Mouse (Mus musculus) MEL (cell line): ENCODE measurements around the gene Zbtb34. TPM values are rescaled to one million over a fixed set of nuclear protein-coding genes. Genes with fewer than 3 reads are reported as not detected.

ENCODE experiments used
- DNase-seq: peaks from one replicate; pipeline ENCODE4 v3.0.0; 2011; ENCODE audit warnings: low read depth, low spot score
- H3K27ac ChIP-seq: 2 replicates; pipeline ENCODE4 v1.5.1; 2012; ENCODE audit warnings: low read depth, mild to moderate bottlenecking, control low read depth, low read length, moderate library complexity; ENCODE audit not compliant: control insufficient read depth
- H3K27me3 ChIP-seq, 2 experiments: fragments of 150-350 bp in 1 of 2; sonication (generic) in 1 of 2; 2 replicates each; pipeline ENCODE4 v1.6.1; 2012; ENCODE audit warnings: low read length in 2 of 2, mild to moderate bottlenecking in 2 of 2, improper control_type of control experiment in 1 of 2, moderate library complexity in 1 of 2; ENCODE audit not compliant: insufficient read depth in 2 of 2, control insufficient read depth in 1 of 2
- H3K36me3 ChIP-seq, 2 experiments: 2 replicates each; pipeline ENCODE4 v1.6.1; 2012 to 2014; ENCODE audit warnings: low read length in 2 of 2, improper control_type of control experiment in 1 of 2, inconsistent platforms in 1 of 2, mild to moderate bottlenecking in 1 of 2; ENCODE audit not compliant: insufficient read depth in 2 of 2, control insufficient read depth in 1 of 2
- H3K4me1 ChIP-seq, 2 experiments: fragments of 150-350 bp in 1 of 2; sonication (generic) in 1 of 2; 2 replicates each; pipeline ENCODE4 v1.6.1; 2012; ENCODE audit warnings: low read length in 2 of 2, improper control_type of control experiment in 1 of 2, mild to moderate bottlenecking in 1 of 2; ENCODE audit not compliant: insufficient read depth in 2 of 2, control insufficient read depth in 1 of 2
- H3K4me3 ChIP-seq, 2 experiments: fragments of 150-350 bp in 1 of 2; sonication (generic) in 1 of 2; 2 replicates each; pipeline ENCODE4 v1.5.1; 2012; ENCODE audit warnings: low read depth in 2 of 2, low read length in 2 of 2, mild to moderate bottlenecking in 2 of 2, moderate library complexity in 2 of 2, control low read depth in 1 of 2, improper control_type of control experiment in 1 of 2; ENCODE audit not compliant: control insufficient read depth in 1 of 2, insufficient read depth in 1 of 2
- H3K79me2 ChIP-seq: 2 replicates; pipeline ENCODE4 v1.6.1; 2012; ENCODE audit warnings: mild to moderate bottlenecking, low read length, moderate library complexity; ENCODE audit not compliant: control insufficient read depth, poor library complexity, insufficient read depth
- H3K9ac ChIP-seq: 2 replicates; pipeline ENCODE4 v1.6.1; 2012; ENCODE audit warnings: low read depth, mild to moderate bottlenecking, control low read depth, low read length, moderate library complexity; ENCODE audit not compliant: control insufficient read depth, poor library complexity, severe bottlenecking
- H3K9me3 ChIP-seq: fragments of 150-350 bp; sonication (generic); replicated peaks from 2 replicates; pipeline ENCODE4 v1.6.1; 2012; ENCODE audit warnings: mild to moderate bottlenecking, low read length, improper control_type of control experiment, moderate library complexity; ENCODE audit not compliant: insufficient read depth
- ELF1 ChIP-seq: IDR thresholded peaks from 2 replicates; pipeline ENCODE4 v1.6.1; 2014; ENCODE audit warnings: low read depth, mild to moderate bottlenecking, inconsistent platforms, low read length, improper control_type of control experiment, moderate library complexity
- EP300 ChIP-seq, 2 experiments: IDR thresholded peaks; 2 replicates each; pipeline ENCODE4 v1.6.1; 2011; ENCODE audit warnings: improper control_type of control experiment in 2 of 2, low read length in 2 of 2, low read depth in 1 of 2, mild to moderate bottlenecking in 1 of 2
- JUND ChIP-seq: IDR thresholded peaks from 2 replicates; pipeline ENCODE4 v1.6.1; 2011; ENCODE audit warnings: low read depth, mild to moderate bottlenecking, improper control_type of control experiment, low read length
- MEF2A ChIP-seq: IDR thresholded peaks from 2 replicates; pipeline ENCODE4 v1.6.1; 2014; ENCODE audit warnings: low read depth, mild to moderate bottlenecking, inconsistent platforms, low read length, improper control_type of control experiment; ENCODE audit not compliant: poor library complexity, insufficient replicate concordance, severe bottlenecking; ENCODE audit errors: extremely low read depth
- MXI1 ChIP-seq: IDR thresholded peaks from 2 replicates; pipeline ENCODE4 v1.6.1; 2011; ENCODE audit warnings: mild to moderate bottlenecking, low read depth, low read length, improper control_type of control experiment
- POLR2AphosphoS5 ChIP-seq: IDR thresholded peaks from 2 replicates; pipeline ENCODE4 v1.6.1; 2012; ENCODE audit warnings: low read depth, borderline replicate concordance, mild to moderate bottlenecking, inconsistent platforms, low read length, moderate library complexity, mixed read lengths
- TCF12 ChIP-seq: IDR thresholded peaks from 2 replicates; pipeline ENCODE4 v1.6.1; 2014; ENCODE audit warnings: low read depth, mild to moderate bottlenecking, inconsistent platforms, low read length, improper control_type of control experiment, moderate library complexity
- USF2 ChIP-seq, 2 experiments: IDR thresholded peaks; 2 replicates each; pipeline ENCODE4 v1.6.1; 2011 to 2012; ENCODE audit warnings: improper control_type of control experiment in 2 of 2, low read length in 2 of 2, borderline replicate concordance in 1 of 2, inconsistent platforms in 1 of 2, low read depth in 1 of 2, mild to moderate bottlenecking in 1 of 2; ENCODE audit not compliant: insufficient read depth in 1 of 2
- polyA plus RNA-seq, 2 experiments: library from polyadenylated mRNA; stranded (reverse) in 1 of 2; unstranded in 1 of 2; fragments of >175 nt in 1 of 2; fragments of >200 nt in 1 of 2; gene quantifications; 2 replicates each; pipeline versions ENCODE4 v1.2.1 to v1.2.4; 2012; ENCODE audit warnings: low replicate concordance in 2 of 2, low read depth in 1 of 2; ENCODE audit not compliant: insufficient read length in 2 of 2, insufficient read depth in 1 of 2, missing spikeins in 1 of 2
- total RNA-seq: library from RNA; depleted of rRNA; stranded (reverse); fragments of 300-350 nt; gene quantifications from 2 replicates; pipeline ENCODE4 v1.2.3, GENCODE M21; 2012; rRNA removed

Gene Zbtb34
- total and polyA plus RNA-seq, 3 experiments = 9.6 to 10.1 TPM; not detected in 1

DNA sequence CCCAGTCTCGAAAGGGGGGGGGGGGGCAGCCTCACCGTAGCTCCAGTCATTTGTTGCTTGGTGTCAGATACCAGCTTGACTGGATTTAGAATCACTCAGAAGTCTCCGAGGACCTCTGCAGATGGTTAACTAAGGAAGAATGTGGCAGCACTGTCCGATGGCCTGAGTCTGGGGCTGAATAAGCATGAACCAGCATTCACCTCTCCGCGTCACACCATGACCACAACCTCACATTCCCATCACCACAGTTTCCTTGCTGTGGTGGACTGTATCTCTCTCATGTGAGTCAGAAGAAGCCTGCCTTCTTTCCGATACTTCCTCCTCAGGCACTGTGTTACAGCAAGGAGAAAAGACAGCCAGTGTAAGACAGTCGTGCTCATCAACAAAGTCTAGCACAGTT is 71.9 kb downstream of the Zbtb34 start:
- Histone ChIP-seq H3K27me3 (no peaks in the 10 kb centered on the region), H3K9me3 (no peaks in the 10 kb centered on the region), H3K79me2 (no peaks in the 10 kb centered on the region), H3K9ac (no peak overlapping the region), H3K36me3 (no peaks in the 10 kb centered on the region), H3K4me3 (no peak overlapping the region), H3K4me1 (no peaks in the 10 kb centered on the region), H3K27ac (no peak overlapping the region)
- TF ChIP-seq JUND = no peak
- no peak for TF ChIP-seq MEF2A
- no peak for TF ChIP-seq POLR2AphosphoS5
- DNase-seq = no peak

DNA sequence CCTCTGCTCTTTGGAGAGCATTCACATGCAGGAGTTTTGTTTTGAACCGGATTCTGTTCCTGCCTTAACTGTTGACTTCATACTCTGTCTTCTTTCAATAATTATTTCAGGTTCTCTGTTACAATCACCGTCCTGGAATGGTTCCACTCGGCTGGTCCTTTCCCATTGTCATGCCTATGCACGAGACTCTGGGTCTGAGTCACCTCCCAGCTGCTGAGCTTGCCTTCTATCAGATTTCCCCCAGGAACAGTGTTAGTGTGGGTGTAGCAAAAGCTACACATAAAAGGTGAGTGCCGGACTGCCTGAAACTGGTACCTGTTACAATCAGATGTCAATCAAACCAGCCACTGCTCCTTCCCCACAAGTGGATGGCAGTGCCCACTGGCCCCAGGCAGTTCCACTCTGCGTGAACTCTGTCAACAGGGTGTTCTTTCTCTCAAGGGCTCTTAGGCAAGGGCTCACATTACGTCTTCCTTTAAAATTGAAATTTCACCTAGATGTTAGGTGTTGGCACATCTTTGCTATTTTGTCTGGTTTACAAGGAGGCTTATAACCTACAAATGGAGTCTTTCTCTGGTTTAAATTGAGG is 73.8 kb downstream of the Zbtb34 start:
- no peak for DNase-seq
- TF ChIP-seq EP300 (IDR thresholded peaks at IDR 0.05; ENCODE audit: low read depth in 1 of 2, low read length in 2 of 2) (no peak), ELF1 (no peak), USF2 (IDR thresholded peaks at IDR 0.05; ENCODE audit: borderline replicate concordance in 1 of 2, insufficient read depth in 1 of 2, low read depth in 1 of 2, low read length in 2 of 2) (no peak), MXI1 (no peak), JUND (no peak), TCF12 (no peak)
- no peaks in the 10 kb centered on the region for H3K79me2 ChIP-seq

More for the DNA sequence above, 73.8 kb downstream of the Zbtb34 start:
- Histone ChIP-seq H3K9me3 (no peaks in the 10 kb centered on the region), H3K9ac (no peak overlapping the region), H3K4me1 (no peaks in the 10 kb centered on the region), H3K36me3 (no peaks in the 10 kb centered on the region), H3K27me3 (no peaks in the 10 kb centered on the region), H3K4me3 (no peak overlapping the region), H3K27ac (no peak overlapping the region)

Other genes with a start within 250 kb of the Zbtb34 start
- 0.08 TPM in 1 of 2 replicates, not detected in the other for gene Angptl2, start 215.3 kb downstream of the Zbtb34 start, total RNA-seq
- not detected for gene Angptl2, start 215.3 kb downstream of the Zbtb34 start, polyA plus RNA-seq
- 0.89 and 1.1 TPM in 2 replicates for gene Ralgps1, start 59.8 kb downstream of the Zbtb34 start, total RNA-seq
- 1 to 10 TPM in 1 of 2 experiments, not detected in 1; 2.6 TPM for gene Ralgps1, start 59.8 kb downstream of the Zbtb34 start, polyA plus RNA-seq
- gene Zbtb43, start 37.2 kb upstream of the Zbtb34 start, total RNA-seq = 13.7 and 17.7 TPM in 2 replicates
- 10 to 100 TPM in 1 of 2 experiments, not detected in 1; 15.5 TPM for gene Zbtb43, start 37.2 kb upstream of the Zbtb34 start, polyA plus RNA-seq
- gene Lmx1b, start 209.2 kb upstream of the Zbtb34 start, total RNA-seq = not detected in 2 replicates
- not detected for gene Lmx1b, start 209.2 kb upstream of the Zbtb34 start, polyA plus RNA-seq